10 mouse cellular contexts compared by ENCODE assay signal in genomic region chr5:149322938-149323553, GRCm38 (mm10). TPM values are rescaled to one million over a fixed set of nuclear protein-coding genes. Genes with fewer than 3 reads are reported as not detected.
DNase-seq lines count a peak whose midpoint lies in the region; ATAC-seq and TF ChIP-seq lines count a peak whose summit lies in the region.
"Had no signal": no experiment of that assay in that cellular context is flagged by ENCODE, and none has a peak within 500 bp of the region (broad histone marks: within the 10 kb centered on the region; RNA-seq: fewer than 3 reads in every experiment).

No protein-coding gene starts in this region.

- H3K9me3 ChIP-seq in heart, embryonic 10.5 days, result no peaks in the 10 kb centered on the region
- no peaks in the 10 kb centered on the region for H3K9me3 ChIP-seq in kidney, postnatal 0 days (replicated peaks; ENCODE audit: low read length)
- H3K9me3 ChIP-seq: megakaryocyte, embryonic 14.5 days had no signal

- TF ChIP-seq CTCF in kidney, postnatal 0 days (IDR thresholded peaks at IDR 0.05; ENCODE audit: low read depth), result no peak

- peaks cover 59% of the 10 kb centered on the region for H3K4me1 ChIP-seq in heart, embryonic 10.5 days
- peaks cover 26% of the 10 kb centered on the region for H3K4me1 ChIP-seq in kidney, postnatal 0 days (replicated peaks; ENCODE audit: insufficient read depth, low read length)

- 87% methylated on average over 9 of the region's 9 CpGs for WGBS in heart, embryonic 10.5 days
- 74% methylated on average over 9 of the region's 9 CpGs for WGBS in kidney, postnatal 0 days

- H3K4me3 ChIP-seq in heart, embryonic 10.5 days, result no peak overlapping the region
- no peak overlapping the region for H3K4me3 ChIP-seq in kidney, postnatal 0 days (replicated peaks; ENCODE audit: low read depth, low read length)
- H3K4me3 ChIP-seq: megakaryocyte, embryonic 14.5 days had no signal

- no peaks in the 10 kb centered on the region for H3K36me3 ChIP-seq in heart, embryonic 10.5 days
- H3K36me3 ChIP-seq in kidney, postnatal 0 days (ENCODE audit: insufficient read depth, low read length), result no peaks in the 10 kb centered on the region

- peak; percentile 67 for ATAC-seq in kidney, postnatal 0 days (replicated peaks; ENCODE audit: low FRiP score, low read depth)

- DNase-seq in cerebellum, adult 11-12 months, result peak; percentile 12
- DNase-seq in cerebellum, adult 8-10 months, result no peak
- peak; percentile 82 for DNase-seq in Muller cell, postnatal 12 days (ENCODE audit: inconsistent ontology term)
- no peak for DNase-seq in heart, embryonic 10.5 days (ENCODE audit: low spot score)
- DNase-seq in kidney, postnatal 0 days (ENCODE audit: low spot score), result no peak
- no peak for DNase-seq in urinary bladder, postnatal 36 days (ENCODE audit: low spot score in 2 of 2)
- no peak for DNase-seq in thymus, adult 18-20 months
- no peak for DNase-seq in frontal cortex, postnatal 14 days (ENCODE audit: low spot score in 2 of 2)
- DNase-seq: B cell, adult 2 months had no signal

- no peak overlapping the region for H3K4me2 ChIP-seq in kidney, postnatal 0 days (ENCODE audit: low read length)

- no peak overlapping the region for H3K9ac ChIP-seq in kidney, postnatal 0 days (ENCODE audit: low read depth, low read length)

- H3K27ac ChIP-seq in heart, embryonic 10.5 days, result peak overlapping the region; percentile 89
- H3K27ac ChIP-seq in kidney, postnatal 0 days, result peak overlapping the region; percentile 77

- H3K27me3 ChIP-seq in heart, embryonic 10.5 days (ENCODE audit: insufficient read depth, poor library complexity, severe bottlenecking), result no peaks in the 10 kb centered on the region
- H3K27me3 ChIP-seq in kidney, postnatal 0 days (ENCODE audit: insufficient read depth, low read length), result no peaks in the 10 kb centered on the region

RNA-seq across cellular contexts. Expression of gene Alox5ap, which starts 58.5 kb away (rescaled TPM):
- 4.3 and 4.5 TPM in 2 replicates for polyA plus RNA-seq in heart, embryonic 10.5 days (2016; fragmentation: Nextera tagmentation; extraction: Ambion mirVana)
- 18.1 and 19.8 TPM in 2 replicates for polyA plus RNA-seq in kidney, postnatal 0 days (2015; fragmentation: Nextera tagmentation; extraction: Ambion mirVana)

Comparison
In these comparisons a context has a peak if more than half of its experiments do, and no peak if none do; other contexts are left out.
1. DNase-seq: peak in cerebellum, adult 11-12 months (single experiment) and Muller cell, postnatal 12 days (single experiment); none in cerebellum, adult 8-10 months (single experiment), heart, embryonic 10.5 days (single experiment), kidney, postnatal 0 days (single experiment), urinary bladder, postnatal 36 days (0 of 2), thymus, adult 18-20 months (0 of 2) and frontal cortex, postnatal 14 days (0 of 2).